Mouse (Mus musculus) kidney, adult 2 months (tissue): ENCODE measurements around the gene Commd8.

Experiments used
- CTCF ChIP-seq: fragments of 200-500 bp; conservative IDR thresholded peaks from 2 replicates; pipeline ENCODE4 v1.5.1; 2011; ENCODE audit warnings: low read depth, mild to moderate bottlenecking, control low read depth, low read length, moderate library complexity, mixed read lengths; ENCODE audit not compliant: insufficient read depth, insufficient read length
- POLR2A ChIP-seq: fragments of 200-500 bp; IDR thresholded peaks from one replicate; pipeline ENCODE4 v1.6.1; 2011; ENCODE audit warnings: low read depth, low read length, control low read depth

DNA sequence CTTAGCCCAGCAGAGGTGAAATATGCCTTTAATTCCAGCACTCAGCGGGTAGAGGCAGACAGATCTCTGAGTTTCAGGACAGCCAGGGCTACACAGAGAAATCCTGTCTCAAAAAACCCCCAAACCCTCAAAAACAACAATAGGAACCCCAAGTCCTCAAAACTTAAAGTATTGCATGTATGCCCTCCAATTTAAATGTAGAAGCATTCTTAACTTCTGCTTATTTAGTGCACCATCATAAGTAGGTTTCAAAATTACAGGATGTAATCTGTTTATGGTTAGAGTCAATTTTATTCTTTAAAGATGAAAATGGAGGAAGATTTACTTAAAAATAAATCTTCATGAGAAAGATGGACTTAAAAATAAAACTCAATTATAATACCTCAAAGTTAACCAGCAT is 40.5 kb upstream of the Commd8 start:
- no peak for TF ChIP-seq CTCF
- no peak for TF ChIP-seq POLR2A
